Mouse (Mus musculus) A20 (cell line): ENCODE results near the gene Gdf5.
"Not testable (repeated sequence)": the region's sequence is repeated elsewhere in the genome, so short reads cannot be mapped to it uniquely, and the experiment has no call there.

Experiments
- DNase-seq: peaks from one replicate; pipeline ENCODE4 v3.0.0-alpha.2; 2011; ENCODE audit warnings: low read depth, low spot score

Gene Gdf5

DNA sequence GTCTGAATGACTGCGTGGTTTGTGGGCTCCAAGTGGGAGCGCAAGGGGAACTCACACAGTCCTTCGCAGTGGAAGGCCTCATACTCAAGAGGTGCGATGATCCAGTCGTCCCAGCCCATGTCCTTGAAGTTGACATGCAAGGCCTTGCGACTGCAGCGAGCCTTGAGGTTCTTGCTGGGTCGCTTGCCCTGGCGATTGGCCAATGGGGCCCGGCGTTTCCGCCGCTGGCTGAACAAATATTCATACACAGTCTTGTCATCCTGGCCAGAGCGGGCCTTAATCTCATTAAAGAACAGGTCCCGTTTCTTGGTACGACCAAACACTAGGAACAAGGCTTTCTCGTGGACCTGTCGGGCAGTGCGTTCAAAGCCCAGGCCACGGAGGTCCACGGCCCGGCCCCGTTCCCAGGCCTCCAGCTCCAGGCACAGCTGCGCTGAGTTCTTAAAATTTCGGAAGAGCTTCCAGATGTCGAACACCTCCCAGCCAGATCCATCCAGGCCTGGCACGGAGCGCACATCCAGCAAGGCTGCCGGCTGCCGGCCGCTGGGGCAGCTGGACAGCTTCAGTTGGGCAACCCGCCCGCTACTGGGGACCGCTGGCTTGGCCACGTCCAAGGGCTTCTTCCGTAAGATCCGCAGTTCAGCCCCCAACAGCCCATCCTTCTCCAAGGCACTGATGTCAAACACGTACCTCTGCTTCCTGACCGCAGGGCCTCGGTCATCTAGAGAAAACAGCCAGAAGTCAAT, 3.3 kb downstream of the Gdf5 start:
- DNase-seq = no peak

DNA sequence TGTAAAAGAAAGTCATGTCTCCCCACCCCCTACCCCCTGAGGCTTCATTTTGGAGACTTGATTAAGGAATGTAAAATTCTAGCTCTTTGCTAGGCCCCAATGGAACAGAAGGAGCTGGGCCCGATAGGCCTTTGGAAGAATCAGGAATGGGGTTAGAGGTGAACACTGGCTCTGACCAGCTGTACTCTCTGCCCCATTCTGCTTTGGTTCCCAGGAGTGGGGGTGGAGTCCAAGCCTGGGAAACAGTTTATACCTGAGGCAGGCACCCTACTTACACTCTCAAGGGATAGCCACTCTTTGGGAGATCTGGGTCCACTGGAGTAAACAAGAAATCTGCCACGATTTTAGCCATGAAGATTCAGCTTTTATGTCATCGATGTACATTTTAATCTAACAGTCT, 4.5 kb downstream of the Gdf5 start, which contains the start of gene Gm15557:
TSS of gene Gm15557 (plus strand) at position 48 of the 400 bp plus-strand sequence.
- DNase-seq = no peak

DNA sequence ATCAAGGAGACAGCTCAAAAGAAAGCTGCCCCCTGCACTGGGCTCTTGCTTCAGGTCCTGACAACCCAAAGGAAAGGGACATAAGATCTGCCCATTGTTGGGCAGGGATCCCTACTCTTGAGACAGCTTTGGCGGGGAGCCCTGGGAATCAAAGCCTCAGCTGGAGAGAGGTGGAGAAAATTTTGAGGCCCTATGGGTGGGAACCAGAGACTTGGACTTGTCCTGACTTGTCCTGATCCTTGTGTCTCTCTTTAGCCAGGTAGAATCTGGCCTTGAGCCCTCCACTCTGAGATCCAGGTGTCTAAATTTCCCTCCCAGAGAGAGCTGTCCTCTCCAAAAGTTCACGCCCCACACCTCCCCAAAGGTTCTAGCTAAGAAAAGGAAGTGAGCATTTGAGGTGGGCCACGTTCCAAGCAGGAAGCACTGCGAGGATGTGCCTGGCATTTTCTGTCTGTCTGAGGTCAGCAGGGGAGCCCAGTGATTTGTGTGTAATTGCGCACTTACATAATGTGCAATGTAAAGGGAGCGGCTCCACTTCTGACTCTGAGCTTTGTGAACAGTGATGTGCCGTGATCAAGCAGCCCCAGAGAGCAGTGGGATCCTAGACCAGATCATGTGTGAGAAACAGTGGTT, 5.2 kb downstream of the Gdf5 start:
- no peak for DNase-seq

DNA sequence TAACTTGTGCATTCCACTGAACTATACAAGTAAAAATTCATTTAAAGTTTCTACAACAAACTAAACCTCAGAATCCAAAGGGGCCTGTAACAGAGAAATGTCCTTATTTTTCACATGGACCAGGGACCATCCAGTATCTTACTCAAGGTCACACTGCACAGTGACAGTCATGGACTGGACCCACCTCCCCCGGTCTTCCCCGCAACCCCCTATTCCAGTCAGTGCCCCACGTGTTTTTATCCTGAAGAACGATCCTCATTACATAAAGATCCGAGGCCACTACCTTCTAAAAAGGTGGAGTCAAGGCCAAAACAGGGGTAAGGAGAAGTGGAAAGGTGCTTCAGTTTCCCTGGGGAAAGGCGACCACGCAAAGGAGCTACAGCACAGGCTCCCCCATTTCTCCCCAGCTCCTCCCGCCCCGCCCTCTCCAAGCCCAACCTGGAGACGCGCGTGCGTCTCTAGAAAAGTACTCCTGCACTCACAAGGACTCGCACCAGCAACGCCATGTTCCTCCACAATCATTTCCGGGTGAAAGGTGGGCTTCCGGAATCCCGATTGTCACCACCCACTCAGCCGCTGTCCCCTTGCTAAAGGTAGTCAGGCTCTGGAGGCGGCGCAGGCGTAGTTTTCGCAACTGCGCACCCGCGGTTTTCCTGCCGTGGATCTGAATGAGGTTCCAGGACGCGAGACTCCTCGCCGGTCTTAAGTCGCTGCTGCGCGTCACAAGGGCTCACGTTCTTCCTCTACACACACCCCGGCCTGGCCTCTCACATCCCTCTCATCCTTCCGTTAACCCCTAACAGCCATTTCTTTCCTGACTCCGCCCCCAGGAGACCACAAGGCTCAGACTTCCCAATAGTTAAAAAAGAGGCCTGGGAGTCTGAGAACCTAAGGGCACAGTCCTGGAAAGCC, 15.4 kb downstream of the Gdf5 start, which contains the start of gene Uqcc1:
TSS of gene Uqcc1 (minus strand) at position 780 of the 912 bp plus-strand sequence.
- DNase-seq = peak; percentile 94

DNA sequence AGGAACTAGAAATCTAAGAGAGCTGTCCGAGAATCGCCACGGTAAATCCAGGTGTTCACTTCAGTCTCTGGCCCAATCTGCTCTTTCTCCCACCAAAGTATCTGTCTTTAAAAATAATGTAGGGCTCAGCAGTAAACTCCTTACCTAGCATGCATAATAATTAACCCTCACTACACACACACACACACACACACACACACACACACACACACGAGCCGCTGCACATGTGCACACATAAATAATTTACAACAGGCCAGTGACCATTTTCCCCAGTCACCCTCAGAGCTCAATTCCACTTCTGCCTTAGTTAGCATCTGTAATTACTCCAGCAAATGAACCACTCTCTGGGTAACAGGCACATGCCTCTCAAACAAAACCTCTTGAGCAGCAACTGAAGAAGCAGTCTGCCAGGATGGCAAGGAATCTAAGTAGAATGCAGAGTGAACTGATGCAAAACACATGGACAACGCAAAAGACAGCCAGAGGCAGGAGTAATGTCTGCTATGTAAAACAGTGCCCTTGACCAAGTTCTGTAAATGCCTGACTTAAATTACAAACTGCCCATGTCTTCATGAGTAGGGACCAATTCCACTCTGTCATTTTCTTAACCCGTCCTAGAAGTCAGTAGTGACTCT, 16.3 kb downstream of the Gdf5 start:
- DNase-seq = peak; percentile 46

DNA sequence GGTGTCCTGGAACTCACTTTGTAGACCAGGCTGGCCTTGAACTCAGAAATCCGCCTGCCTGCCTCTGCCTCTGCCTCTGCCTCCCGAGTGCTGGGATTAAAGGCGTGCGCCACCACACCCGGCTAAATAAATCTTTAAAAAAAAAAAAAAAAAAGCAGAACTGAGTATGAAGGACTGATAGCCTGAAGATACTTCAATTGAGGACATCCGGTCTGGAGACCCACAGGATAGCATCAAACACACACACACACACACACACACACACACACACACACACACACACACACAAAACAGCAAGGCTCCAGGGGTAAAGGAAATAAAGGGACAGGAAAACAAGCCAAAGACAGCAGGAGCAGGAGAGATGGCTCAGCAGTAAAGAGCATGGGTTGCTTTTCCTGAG, 20.0 kb downstream of the Gdf5 start:
- not testable (repeated sequence) for DNase-seq

DNA sequence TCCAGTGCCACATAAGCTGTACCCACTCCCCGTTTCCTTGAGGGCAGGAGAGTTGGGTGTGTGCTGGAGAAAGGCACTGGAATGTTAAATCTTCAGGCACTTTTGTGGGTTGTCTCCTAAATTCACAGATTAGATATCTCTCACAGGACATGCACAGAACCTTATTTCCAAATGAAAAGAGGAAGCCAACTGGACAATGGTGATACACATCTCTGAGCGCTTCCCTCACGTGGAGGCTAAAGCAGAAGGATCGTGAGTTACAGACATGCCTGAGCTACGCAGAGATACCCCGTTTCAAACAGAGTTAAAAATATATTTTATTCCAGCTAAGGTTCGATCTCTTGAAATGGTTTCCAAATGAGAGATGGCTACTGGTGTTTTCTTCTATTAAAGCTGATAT, 22.0 kb downstream of the Gdf5 start:
- DNase-seq = no peak

DNA sequence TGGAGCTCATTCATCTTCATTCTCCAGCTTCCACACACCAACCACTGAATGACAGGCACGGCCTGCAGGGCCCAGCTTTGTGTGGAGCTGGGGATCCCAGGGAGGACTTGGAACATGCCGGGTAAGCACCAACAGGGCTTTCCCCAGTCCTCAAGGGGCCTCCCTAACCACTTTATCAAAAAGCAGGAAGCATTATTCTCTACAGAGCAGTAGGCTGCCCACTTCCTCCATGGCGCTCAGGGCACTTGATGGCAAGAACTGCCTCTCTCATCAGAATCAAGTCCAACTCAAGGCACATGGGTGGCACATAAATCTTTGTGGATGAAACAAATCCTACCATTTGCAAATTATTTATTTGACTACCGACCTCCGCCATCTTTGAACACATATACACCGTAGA, 30.5 kb downstream of the Gdf5 start:
- no peak for DNase-seq

DNA sequence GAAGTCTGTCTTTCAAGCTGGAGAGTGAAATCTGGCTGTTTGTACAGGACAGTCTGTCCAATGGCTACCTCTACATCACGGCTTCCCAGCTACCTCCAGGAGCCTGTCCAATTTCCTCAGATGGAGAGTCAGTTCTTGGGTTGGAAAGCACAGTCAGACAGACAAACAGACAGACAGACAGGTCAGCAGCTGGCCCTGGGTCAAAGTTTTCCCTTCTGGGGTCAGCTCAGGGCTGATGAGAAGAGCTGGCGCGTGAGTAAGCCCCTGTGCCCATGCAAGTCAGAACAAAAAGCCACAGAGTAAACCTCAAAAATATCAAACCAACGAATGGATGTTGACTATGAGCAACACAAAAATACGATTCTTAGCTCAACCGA, 41.5 kb downstream of the Gdf5 start:
- DNase-seq = no peak

DNA sequence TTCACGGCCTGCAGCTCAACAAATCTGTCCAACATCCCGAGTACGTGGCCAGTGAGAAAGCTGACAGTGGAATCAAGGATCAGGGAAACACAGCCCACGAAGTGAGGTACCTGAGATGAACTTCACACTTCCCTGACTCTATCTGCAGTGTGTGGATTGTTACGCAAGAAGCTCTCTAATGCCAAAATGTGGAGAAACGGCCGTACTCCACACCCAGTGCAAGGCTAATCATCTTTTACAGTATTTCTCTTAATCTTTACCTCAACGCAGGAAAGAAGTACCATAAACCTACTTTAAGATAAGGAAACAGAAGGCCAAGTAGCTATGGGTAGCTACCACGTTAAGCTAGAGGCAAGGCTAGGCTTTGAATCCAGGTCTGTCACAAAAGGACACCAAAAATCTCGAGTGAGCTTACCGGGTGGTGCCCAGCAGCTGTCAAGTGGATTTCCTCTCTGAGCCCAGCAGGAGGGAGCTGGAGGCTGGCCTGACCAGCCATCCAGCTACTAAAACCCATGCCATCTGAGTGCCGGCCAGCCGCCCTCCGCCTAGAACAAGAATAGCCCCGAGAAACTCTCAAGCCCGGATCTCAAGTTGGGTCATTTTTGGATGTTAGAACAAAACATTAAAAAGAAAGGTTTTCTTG, 42.1 kb downstream of the Gdf5 start:
- no peak for DNase-seq

DNA sequence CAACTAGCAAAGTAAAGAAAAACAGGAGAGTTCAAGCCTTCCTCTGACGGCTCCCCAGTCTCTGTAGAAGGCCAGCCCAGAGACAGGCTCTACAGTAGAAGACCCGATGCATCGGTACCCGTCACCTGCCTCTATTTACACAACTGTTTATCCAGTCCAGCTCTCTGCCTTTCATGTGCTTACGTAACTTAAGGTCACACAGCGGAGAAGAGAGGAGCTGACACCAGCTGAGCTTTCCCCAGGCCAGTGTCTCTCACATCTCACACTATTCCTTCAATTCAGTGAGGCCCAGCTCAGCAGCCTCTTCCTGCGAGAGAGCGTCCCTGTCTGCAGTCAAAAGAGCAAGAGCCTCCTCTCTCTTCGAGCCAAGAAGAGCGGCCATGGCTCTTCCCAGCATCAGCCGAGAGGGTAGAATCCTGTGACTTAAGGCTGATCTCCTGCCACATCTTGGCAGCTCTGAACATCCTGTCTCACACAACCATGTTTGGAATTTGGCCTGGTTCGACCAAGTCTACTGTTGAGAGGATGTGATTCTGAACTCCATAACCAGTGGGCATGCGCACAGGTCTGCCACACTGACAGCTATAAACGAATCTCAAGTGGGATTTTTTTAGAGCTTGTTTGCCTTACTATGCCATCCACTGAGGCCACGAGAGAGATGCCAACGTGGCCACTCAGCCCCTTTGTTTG, 50.0 kb downstream of the Gdf5 start:
- no peak for DNase-seq

DNA sequence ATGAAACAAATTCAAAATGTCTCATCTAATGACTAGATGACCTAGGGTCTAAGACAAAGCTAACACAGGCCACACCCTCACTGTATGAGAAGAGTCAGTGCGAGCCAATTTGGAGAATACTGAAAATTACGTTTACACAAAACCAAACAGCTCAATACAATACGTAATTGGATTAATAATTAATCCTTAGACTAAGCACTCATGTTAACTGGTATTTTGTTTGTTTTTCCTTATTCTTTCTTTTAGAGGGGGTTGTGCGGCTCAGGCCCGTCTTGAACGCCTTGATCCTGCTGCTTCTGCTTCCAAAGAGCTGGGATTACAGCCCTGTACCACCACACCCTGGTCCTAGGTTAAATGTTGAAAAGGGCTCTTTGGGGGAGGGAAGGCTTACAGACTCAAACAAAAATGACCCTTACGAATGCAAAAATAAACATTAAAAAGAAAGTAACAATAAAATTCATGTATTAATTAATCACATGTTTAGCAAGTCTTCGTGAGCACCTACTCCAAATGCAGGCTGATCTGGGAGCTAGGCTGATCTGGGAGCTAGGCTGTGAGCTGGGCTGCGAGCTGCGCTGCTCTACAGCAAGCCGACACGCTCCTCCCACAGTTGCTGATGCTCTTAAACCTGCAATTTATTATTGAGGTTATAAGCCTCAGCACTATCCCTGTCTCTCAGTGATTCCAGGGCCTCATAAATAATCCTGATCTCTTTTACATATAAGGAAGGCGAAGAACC, 50.7 kb downstream of the Gdf5 start:
- DNase-seq = no peak
